Mouse (Mus musculus) stomach, postnatal 0 days (tissue): ENCODE measurements around the gene Trim11.

Source experiments
- CTCF ChIP-seq: IDR thresholded peaks from 2 replicates; pipeline ENCODE4 v1.5.1; 2016; ENCODE audit warnings: antibody characterized with exemption, low read depth, mild to moderate bottlenecking, moderate library complexity
- EP300 ChIP-seq: optimal IDR thresholded peaks from 2 replicates; pipeline ENCODE3; 2016; ENCODE audit warnings: antibody characterized with exemption

- TF ChIP-seq CTCF (no peak), EP300 (no peak)
Observed at GRCm38 (mm10) chr11:58974414-58974813, 3.5 kb upstream of the Trim11 start.
